Mouse (Mus musculus) ovary, adult 18-20 months (tissue): ENCODE data around the gene Alg3.

Experiments used
- DNase-seq: peaks from one replicate; pipeline ENCODE4 v3.0.0; 2022; ENCODE audit warnings: low spot score, mixed read lengths

Alg3 gene

DNA sequence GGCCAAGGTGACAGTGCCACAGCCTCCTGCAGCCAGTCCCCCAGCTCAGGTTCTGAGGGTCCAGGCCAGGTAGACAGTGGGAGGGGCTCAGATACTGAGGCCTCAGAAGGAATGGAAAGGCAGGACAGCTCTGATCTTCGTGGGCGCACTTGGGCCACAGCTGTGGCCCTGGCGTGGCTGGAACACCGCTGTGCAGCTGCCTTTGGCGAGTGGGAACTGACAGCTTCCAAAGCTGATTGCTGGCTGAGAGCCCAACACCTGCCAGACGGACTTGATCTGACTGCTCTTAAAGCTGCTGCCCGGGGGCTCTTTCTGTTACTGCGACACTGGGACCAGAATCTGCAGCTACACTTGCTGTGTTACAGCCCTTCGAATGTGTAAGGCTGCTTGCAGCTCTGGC is 6.8 kb downstream of the Alg3 start:
- no peak for DNase-seq

DNA sequence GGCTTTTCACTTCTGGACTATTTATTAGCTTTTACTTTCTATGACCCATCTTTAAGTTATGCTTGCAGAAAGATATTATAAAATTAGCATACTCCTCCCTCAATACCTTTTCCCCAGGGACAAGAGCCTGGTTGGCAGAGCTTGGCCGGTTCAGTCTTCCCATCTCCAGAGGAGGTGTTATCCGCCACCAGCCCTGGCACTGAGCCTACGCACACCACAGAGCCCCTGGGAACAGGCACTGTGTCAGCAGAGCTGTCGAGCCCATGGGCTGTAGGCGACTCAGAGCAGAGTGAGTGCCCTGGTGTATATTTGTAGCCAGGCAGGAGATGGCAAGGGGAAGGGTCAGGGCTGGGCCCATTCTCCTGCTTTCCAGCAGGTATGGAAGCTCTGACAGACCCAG is 11.0 kb downstream of the Alg3 start:
- no peak for DNase-seq

DNA sequence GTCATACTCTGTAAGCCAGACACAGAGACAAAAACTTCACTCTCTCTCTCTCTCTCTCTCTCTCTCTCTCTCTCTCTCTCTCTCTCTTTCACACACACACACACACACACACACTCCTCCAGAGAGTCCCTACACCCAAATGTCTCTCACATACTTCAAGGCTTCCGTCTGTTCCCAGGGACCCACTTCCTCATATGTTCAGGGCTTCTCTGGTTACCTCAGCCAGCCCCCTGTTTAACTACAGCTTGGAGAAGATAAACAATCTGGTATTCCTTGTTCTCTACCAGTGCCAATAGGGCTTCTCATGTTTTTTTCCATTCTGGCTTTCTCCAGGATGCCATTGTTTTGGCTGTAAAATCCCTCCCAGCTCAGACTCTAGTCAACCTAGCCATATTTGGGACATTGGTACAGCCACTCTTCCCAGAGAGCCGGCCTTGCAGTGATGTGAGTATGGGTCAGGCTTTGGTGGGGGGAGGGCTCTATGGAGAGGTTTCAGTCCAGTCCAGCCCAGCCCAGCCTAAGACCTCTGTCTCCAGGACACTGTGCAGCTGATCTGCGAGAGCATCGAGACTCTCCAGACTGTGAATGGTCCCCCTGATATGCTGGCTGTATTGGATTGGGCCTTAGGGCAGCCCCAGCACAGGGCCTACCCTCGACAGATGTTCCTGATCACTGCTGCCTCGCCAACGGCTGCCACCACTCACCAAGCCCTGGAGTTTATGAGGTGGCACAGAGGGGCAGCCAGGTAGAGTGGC is 14.7 kb downstream of the Alg3 start:
- no peak for DNase-seq

DNA sequence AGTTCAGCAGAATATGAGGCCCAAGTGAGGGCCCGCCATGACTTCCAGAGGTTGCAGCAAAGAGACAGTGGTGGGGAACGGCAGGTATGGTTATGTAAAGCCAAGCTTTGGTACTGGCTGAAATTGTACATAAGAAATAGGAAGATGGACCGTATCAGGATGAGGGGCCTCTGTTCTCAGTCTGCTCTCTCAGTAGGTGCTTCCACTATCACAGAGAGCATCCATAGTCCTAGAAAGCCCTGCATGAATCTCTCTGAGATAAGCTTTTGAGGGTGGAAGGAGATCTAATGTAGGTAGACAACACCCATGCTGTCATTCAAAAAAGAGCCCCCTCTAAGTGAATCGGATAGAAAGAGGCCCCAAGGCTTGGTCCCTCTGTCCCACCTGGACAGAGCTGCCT is 15.8 kb downstream of the Alg3 start:
- no peak for DNase-seq

DNA sequence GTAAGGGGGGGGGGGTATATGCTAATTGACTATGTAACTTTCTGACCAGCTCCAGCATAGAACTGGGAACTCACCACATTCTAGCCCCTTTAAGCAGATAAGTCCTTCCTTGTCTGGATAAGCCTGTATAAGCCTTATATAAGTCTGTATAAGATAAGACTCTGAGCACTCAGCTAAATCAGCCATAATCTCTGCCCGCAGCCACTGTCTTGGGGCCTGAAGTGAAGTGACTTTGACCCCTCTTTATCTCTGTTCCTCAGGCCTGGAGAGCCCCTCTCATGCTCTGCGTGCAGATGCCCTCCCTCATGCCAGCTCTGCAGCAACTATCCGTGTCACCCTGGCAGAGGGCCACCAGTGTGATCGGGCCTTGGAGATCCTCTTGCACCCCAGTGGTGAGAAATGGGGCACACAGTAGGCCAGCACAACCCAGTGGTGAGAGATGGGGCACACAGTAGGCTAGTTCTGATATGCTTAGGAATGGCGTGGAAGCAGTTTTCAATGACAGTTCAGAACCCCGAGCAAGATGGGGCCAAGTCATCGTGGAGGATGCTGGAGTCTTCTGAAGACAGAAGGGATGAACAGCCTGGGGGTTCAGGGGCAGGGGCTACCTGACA is 16.4 kb downstream of the Alg3 start:
- no peak for DNase-seq

DNA sequence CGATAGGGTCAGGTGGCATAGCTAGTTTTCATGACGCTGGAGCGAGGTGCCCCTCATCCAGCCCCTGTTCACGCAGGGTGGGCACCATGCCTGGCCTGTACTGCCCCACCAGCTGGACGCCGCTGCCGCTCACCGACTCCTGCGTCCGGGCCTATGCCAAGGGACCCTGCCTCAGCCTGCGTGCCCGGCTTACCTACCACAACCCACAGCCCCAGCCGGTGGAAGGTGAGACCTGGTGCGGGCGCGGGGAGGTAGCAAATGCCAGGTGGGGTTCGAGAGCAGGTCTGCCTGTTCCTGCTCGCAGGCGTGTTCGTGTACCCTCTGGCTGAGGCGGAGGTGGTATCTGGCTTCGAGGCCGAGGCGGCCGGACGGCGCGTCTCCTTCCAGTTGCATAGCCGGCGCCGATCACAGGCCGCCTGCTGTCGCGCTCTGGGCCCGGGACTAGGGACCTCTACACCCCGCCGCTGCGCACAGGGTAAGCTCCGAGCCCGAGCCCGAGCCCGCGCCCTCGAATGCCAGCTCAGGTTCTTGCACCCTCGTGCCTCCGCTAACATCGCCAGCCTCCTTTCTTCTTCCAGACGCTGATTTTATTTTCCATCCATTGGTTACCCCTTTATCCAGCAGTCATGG is 20.3 kb downstream of the Alg3 start:
- DNase-seq: no peak

DNA sequence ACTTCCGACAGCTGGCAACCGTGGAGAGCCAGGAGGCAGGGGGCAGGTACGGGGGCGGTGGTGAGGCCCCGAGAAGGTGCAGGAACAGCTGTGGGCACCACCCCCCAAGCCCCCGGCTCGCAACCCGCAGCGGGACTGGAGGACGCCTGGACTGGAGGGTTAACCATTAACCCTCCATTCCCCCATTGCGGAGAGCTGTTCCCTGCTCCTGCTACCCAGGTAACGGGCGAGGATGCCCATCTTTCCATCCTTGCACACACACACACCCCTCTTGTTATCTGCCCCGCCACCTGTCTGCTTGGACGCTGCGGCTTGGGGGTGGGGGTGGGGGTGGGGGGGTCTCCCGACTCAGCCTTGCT is 20.9 kb downstream of the Alg3 start:
- DNase-seq: no peak

DNA sequence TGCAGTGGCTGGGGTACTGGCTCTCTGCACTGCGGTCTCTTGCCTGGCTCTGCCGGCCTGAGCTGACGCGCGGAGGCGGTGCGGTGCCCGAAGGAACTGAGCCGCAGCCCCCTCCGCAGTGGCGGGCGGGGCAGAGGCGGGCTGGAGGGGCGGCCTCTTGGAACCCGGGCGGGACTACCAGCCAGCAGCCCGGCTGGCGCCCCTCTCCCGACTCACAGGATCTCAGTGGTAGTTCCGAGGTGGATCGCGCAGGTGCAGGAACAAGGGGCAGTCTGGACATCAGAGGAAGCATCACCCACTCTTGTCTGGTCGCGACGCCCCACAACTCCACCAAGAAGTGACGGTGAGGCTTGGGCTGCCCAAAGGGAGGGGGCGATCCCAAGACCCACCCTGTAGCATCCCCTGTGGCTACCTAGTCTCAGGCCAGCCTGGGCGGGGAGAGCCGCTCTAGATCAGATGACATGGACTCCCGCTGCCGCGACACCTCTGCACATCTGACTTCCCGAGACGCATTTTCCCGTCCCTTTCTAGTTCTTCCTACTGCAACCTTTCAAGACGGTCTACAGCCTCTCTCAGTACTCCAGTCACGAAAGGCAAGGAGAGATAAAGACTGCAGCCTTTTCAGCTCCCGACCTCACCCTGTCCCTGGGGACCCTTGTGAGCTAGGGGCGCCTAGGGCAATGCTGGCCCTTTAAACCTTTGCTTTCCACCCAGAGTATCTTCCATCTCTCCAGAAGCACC is 21.4 kb downstream of the Alg3 start:
- DNase-seq: no peak

DNA sequence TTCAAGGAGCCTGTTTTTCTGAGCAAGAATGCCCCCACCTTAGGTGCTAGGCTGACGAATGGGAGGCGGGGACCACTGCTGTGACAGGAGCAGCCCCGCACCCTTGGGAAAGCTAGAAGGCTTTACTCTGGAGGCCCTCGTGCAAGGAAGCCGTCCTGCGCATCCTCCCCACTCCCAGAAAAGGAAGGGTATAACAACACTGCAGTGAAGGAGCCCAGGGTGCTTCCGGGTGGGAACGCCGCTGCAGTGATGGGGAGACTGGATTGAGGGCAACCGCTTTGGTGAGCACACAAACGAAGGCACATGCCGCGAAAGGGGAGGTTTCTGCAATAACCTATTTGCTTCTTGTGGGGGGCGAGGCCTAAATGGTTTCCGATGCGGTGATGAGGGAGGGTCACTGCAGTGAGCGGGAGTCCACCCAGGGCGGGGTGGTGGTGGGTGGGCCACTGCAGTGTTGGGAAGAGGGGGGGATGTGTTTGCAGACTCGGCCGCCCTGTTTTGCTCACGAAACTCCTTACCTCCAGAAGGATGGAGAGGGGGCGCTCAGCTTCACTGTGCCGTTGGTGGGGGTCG is 22.1 kb downstream of the Alg3 start, which contains the start of gene Vwa5b2:
Gene Vwa5b2 (plus strand): TSS at position 106 of the 573 bp plus-strand sequence.
- no peak for DNase-seq

DNA sequence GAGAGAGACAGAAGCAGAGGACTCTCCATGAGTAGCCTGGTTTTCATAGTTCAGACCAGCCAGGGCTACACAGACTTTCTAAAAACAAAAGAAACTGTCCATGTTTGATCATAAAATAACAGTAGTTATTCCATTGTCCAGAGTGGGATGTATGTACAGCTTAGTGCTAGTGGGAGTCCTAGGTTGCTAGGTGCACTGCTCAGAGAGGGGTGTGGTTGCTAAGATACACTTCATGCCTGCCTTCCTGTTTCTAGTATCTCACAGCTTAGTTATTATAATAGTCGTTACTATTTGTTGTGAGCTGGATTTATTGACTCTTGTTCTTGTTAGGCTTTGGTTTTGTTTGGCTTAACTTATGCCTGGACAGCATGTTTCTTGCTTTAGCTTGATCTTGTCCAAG is 46.5 kb downstream of the Alg3 start:
- DNase-seq: no peak

DNA sequence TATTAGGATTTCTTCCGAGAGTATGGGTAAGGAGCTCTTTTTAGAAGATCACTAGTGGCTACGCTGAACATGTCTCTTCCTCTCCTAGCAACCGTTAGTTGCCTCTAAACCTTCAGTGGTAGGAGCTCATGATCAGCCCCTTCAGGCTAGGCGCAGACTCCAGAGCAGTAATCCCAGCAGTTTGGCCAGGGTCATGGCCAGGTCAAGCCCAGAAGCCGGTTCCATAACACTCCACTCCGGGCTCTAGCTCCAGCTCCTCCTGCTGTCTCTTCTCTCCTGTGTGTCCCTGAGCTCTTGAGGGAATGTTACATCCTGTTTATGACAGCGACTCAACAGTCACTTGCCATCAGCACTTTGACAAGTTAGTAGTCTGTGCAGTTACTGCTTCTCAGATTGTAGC is 54.2 kb downstream of the Alg3 start:
- DNase-seq: no peak
